9 mouse cellular contexts compared by ENCODE assay signal in genomic region chr11:83224217-83224616, GRCm38 (mm10). TPM values are rescaled to one million over a fixed set of nuclear protein-coding genes. Genes with fewer than 3 reads are reported as not detected.
DNase-seq lines count a peak whose midpoint lies in the region; ATAC-seq and TF ChIP-seq lines count a peak whose summit lies in the region.
"Had no signal": no experiment of that assay in that cellular context is flagged by ENCODE, and none has a peak within 500 bp of the region (broad histone marks: within the 10 kb centered on the region; RNA-seq: fewer than 3 reads in every experiment).

No protein-coding gene starts in this region.

- H3K36me3 ChIP-seq in C2C12 (ENCODE audit: control insufficient read depth, insufficient read depth): no peaks in the 10 kb centered on the region
- H3K36me3 ChIP-seq in liver, embryonic 11.5 days (ENCODE audit: control insufficient read depth, insufficient read depth, low read length): no peaks in the 10 kb centered on the region
- H3K36me3 ChIP-seq in small intestine, adult 2 months (ENCODE audit: control insufficient read depth, insufficient read depth, low read length): no peaks in the 10 kb centered on the region

- no peak for ATAC-seq in liver, embryonic 11.5 days (replicated peaks; ENCODE audit: low FRiP score)

- no peak overlapping the region for H3K4me2 ChIP-seq in liver, embryonic 11.5 days

- TF ChIP-seq CTCF in C2C12 (IDR thresholded peaks at IDR 0.05; ENCODE audit: control insufficient read depth, insufficient read depth, insufficient read length): no peak
- no peak for TF ChIP-seq CTCF in small intestine, adult 2 months (IDR thresholded peaks at IDR 0.05; ENCODE audit: extremely low read depth, insufficient read length, insufficient replicate concordance, low read depth, low read length)

- intact Hi-C loops in left cerebral cortex, postnatal 25 days (cut with DNase I): no loop called here

- DNase-seq in MEL-GATA-1-ER (ENCODE audit: extremely low read depth, low read depth): peak; percentile 98
- no peak for DNase-seq in liver, embryonic 11.5 days (ENCODE audit: low spot score)
- DNase-seq in cerebellum, postnatal 36 days: no peak
- DNase-seq in left cerebral cortex, postnatal 25 days (ENCODE audit: low spot score in 2 of 2): no peak
- DNase-seq in layer of hippocampus, postnatal 14 days (ENCODE audit: low spot score in 2 of 2): no peak
- no peak for DNase-seq in layer of hippocampus, adult 8-10 months (ENCODE audit: low spot score in 2 of 2)

- peaks cover 4% of the 10 kb centered on the region for H3K27me3 ChIP-seq in C2C12 (ENCODE audit: control insufficient read depth, insufficient read depth, insufficient read length)
- no peaks in the 10 kb centered on the region for H3K27me3 ChIP-seq in liver, embryonic 11.5 days (replicated peaks; ENCODE audit: control insufficient read depth, insufficient read depth, low read length)
- H3K27me3 ChIP-seq in small intestine, adult 2 months (ENCODE audit: control insufficient read depth, insufficient read depth, low read length): no peaks in the 10 kb centered on the region

- no peak overlapping the region for H3K9ac ChIP-seq in liver, embryonic 11.5 days (ENCODE audit: low read depth, low read length)

- no peak for TF ChIP-seq POLR2A in small intestine, adult 2 months (IDR thresholded peaks at IDR 0.05; ENCODE audit: low read depth, low read length)

- H3K27ac ChIP-seq in liver, embryonic 11.5 days (ENCODE audit: low read depth, low read length): no peak overlapping the region
- peak overlapping the region; percentile 80 for H3K27ac ChIP-seq in small intestine, adult 2 months (ENCODE audit: insufficient read depth, low read depth, low read length)

- peaks cover 49% of the 10 kb centered on the region for H3K79me2 ChIP-seq in C2C12 (ENCODE audit: control insufficient read depth, insufficient read depth)

- peak overlapping the region; percentile 48 for H3K4me3 ChIP-seq in C2C12 (ENCODE audit: insufficient read depth, poor library complexity, severe bottlenecking)
- peak overlapping the region; percentile 26; the same call in 1 of the 2 replicates for H3K4me3 ChIP-seq in liver, embryonic 11.5 days (ENCODE audit: low read depth, low read length)
- peak overlapping the region; percentile 62 for H3K4me3 ChIP-seq in small intestine, adult 2 months (ENCODE audit: low read depth, low read length)

- no peaks in the 10 kb centered on the region for H3K9me3 ChIP-seq in liver, embryonic 11.5 days (ENCODE audit: control insufficient read depth, low read length)

- H3K4me1 ChIP-seq in liver, embryonic 11.5 days (replicated peaks; ENCODE audit: control insufficient read depth, insufficient read depth, low read length): no peaks in the 10 kb centered on the region
- H3K4me1 ChIP-seq in small intestine, adult 2 months (ENCODE audit: control insufficient read depth, insufficient read depth, insufficient read length, low read length): no peaks in the 10 kb centered on the region

- H3K79me3 ChIP-seq in C2C12 (ENCODE audit: low read depth): peaks cover 25% of the 10 kb centered on the region

- WGBS in liver, embryonic 11.5 days: 79% methylated on average over 9 of the region's 9 CpGs
- 80% methylated on average over 9 of the region's 9 CpGs for WGBS in small intestine, adult 2 months

- H3ac ChIP-seq in C2C12 (ENCODE audit: control insufficient read depth, insufficient read length, low read depth): no peak overlapping the region

TF ChIP-seq in C2C12, 6 proteins besides CTCF, POLR2A, EP300 and RAD21:
- no peak for TF ChIP-seq USF1 (IDR thresholded peaks at IDR 0.05; ENCODE audit: low read depth)
- TF ChIP-seq MYOG (IDR thresholded peaks at IDR 0.05; ENCODE audit: control insufficient read depth, extremely low read depth, insufficient read length): no peak
- no peak for TF ChIP-seq CEBPB (IDR thresholded peaks at IDR 0.05; ENCODE audit: low read depth)
- TF ChIP-seq MYOD1 (IDR thresholded peaks at IDR 0.05; ENCODE audit: control insufficient read depth, insufficient read length, low read depth): no peak
- TF ChIP-seq MAX (IDR thresholded peaks at IDR 0.05): no peak

RNA-seq across cellular contexts. Expression of gene Slfn3, which starts 33.1 kb away (rescaled TPM):
- polyA plus RNA-seq in C2C12 (2012; fragmentation: generic; extraction: Trizol): 2.0 TPM
- polyA plus RNA-seq in liver, embryonic 11.5 days (2014; fragmentation: Nextera tagmentation; extraction: Ambion mirVana): 0.71 and 0.83 TPM in 2 replicates
- polyA plus RNA-seq in small intestine, adult 2 months (2012; rRNA removed): 0.09 TPM in 1 of 2 replicates, not detected in the other
- total RNA-seq in left cerebral cortex, postnatal 25 days (2021): under 1 TPM; 0.28 to 0.37 TPM
- under 1 TPM; 0.26 to 0.32 TPM for total RNA-seq in layer of hippocampus, postnatal 14 days (2021)
- under 1 TPM; 0.20 to 0.58 (median 0.46) TPM for total RNA-seq in layer of hippocampus, adult 8-10 months (2022)

RNA-seq across cellular contexts. Expression of gene Slfn4, which starts 49.2 kb away (rescaled TPM):
- polyA plus RNA-seq in C2C12 (2012; fragmentation: generic; extraction: Trizol): not detected
- not detected in 2 replicates for polyA plus RNA-seq in liver, embryonic 11.5 days (2014; fragmentation: Nextera tagmentation; extraction: Ambion mirVana)
- polyA plus RNA-seq in small intestine, adult 2 months (2012; rRNA removed): 0.37 and 0.47 TPM in 2 replicates
- not detected for total RNA-seq in left cerebral cortex, postnatal 25 days (2021)
- under 1 TPM in 1 of 2 experiments, not detected in 1; 0.17 TPM for total RNA-seq in layer of hippocampus, postnatal 14 days (2021)
- total RNA-seq in layer of hippocampus, adult 8-10 months (2022): under 1 TPM in 2 of 4 experiments, not detected in 2; 0.09 to 0.11 TPM
- polyA plus RNA-seq: neural tube, embryonic 14.5 days had no signal
